Mouse (Mus musculus): ENCODE measurements around the gene Ccndbp1.

GRCm38 (mm10) chr2:120976308-120976707, 31.9 kb upstream of the Ccndbp1 start:
- TF ChIP-seq POLR2A (IDR thresholded peaks at IDR 0.05; ENCODE audit: extremely low read depth, insufficient read depth, low read length): no peak
- no peak for TF ChIP-seq CTCF (IDR thresholded peaks at IDR 0.05; ENCODE audit: extremely low read depth, insufficient read depth, low read length)
